Mouse (Mus musculus) lung, embryonic 15.5 days (tissue): ENCODE data around the gene Igsf8. TPM values are rescaled to one million over a fixed set of nuclear protein-coding genes. Genes with fewer than 3 reads are reported as not detected.

ENCODE experiments used
- ATAC-seq: fragments of 200-750 bp; cut with Nextera tagmentation; 2 replicates; pipeline ENCODE4 v1.8.0; 2017; ENCODE audit warnings: moderate number of reproducible peaks, borderline replicate concordance; ENCODE audit not compliant: low FRiP score, low TSS enrichment; ENCODE audit errors: extremely low read depth
- H3K27ac ChIP-seq: fragments of 300-500 bp; sonication (generic); 2 replicates; pipeline ENCODE4 v1.5.1; 2015; ENCODE audit warnings: moderate library complexity, mild to moderate bottlenecking, inconsistent platforms
- H3K27me3 ChIP-seq: fragments of 300-500 bp; sonication (generic); 2 replicates; pipeline ENCODE4 v1.6.1; 2015; ENCODE audit warnings: inconsistent platforms
- H3K36me3 ChIP-seq: fragments of 300-500 bp; sonication (generic); 2 replicates; pipeline ENCODE4 v1.6.1; 2015; ENCODE audit warnings: inconsistent platforms
- H3K4me1 ChIP-seq: fragments of 300-500 bp; sonication (generic); 2 replicates; pipeline ENCODE4 v1.6.1; 2015; ENCODE audit warnings: inconsistent platforms
- H3K4me2 ChIP-seq: fragments of 300-500 bp; sonication (generic); 2 replicates; pipeline ENCODE4 v1.6.1; 2015; ENCODE audit warnings: inconsistent platforms, mild to moderate bottlenecking, moderate library complexity
- H3K4me3 ChIP-seq: fragments of 300-500 bp; sonication (generic); 2 replicates; pipeline ENCODE4 v1.5.1; 2015; ENCODE audit warnings: mild to moderate bottlenecking, inconsistent platforms
- H3K9ac ChIP-seq: fragments of 300-500 bp; sonication (generic); 2 replicates; pipeline ENCODE4 v1.6.1; 2015; ENCODE audit warnings: inconsistent platforms
- H3K9me3 ChIP-seq: fragments of 300-500 bp; sonication (generic); 2 replicates; pipeline ENCODE4 v1.6.1; 2016; ENCODE audit warnings: inconsistent platforms
- WGBS: fragments of 180-500 bp; shearing (Covaris S2); methylation state at CpG from one replicate; pipeline ENCODE4 v1.1.7; 2015; 5-methylcytosine and 5-hydroxymethylcytosine counted together
- polyA plus RNA-seq: library from polyadenylated mRNA; unstranded; fragments of >200 nt; fragmentation: Nextera tagmentation; extraction: Ambion mirVana; gene quantifications from 2 replicates; pipeline ENCODE4 v1.2.1, GENCODE M21; 2015

Igsf8 gene
- polyA plus RNA-seq, 1 experiment from 2014 or later: 46.2 TPM

DNA sequence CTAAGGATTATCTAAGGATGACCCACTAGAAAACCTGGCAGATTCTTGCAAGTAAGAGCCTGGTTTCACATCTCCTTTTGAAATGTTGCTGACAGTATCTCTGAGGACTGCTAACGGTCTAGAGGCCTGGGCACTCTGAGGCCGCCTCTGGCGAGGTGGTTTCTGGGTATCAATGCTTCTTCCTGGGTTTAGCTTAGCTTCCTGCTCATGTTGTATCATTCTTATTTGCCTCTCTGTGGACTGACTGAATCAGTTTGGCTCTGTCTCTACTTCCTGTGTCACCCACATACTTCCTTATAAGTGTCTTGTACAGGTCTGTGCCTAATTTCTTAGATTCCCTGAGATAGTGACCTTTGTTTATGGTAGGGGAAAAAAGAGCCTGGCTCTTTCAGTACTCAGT, 15.7 kb downstream of the Igsf8 start:
- WGBS: 58% methylated on average over 3 of the region's 3 CpGs

GRCm38 (mm10) chr1:172278328-172278727, 16.9 kb downstream of the Igsf8 start:
- Histone ChIP-seq H3K4me2 (no peak overlapping the region), H3K9ac (no peak overlapping the region), H3K27me3 (no peaks in the 10 kb centered on the region), H3K9me3 (no peaks in the 10 kb centered on the region), H3K4me3 (no peak overlapping the region), H3K4me1 (peaks cover 4% of the 10 kb centered on the region; the same call in 1 of the 2 replicates), H3K36me3 (no peaks in the 10 kb centered on the region), H3K27ac (no peak overlapping the region)
- WGBS: 80% methylated on average over 13 of the region's 13 CpGs
- no peak for ATAC-seq

More for the DNA sequence above, 15.7 kb downstream of the Igsf8 start:
- Histone ChIP-seq H3K4me1 (peaks cover 4% of the 10 kb centered on the region; the same call in 1 of the 2 replicates), H3K9ac (no peak overlapping the region), H3K9me3 (no peaks in the 10 kb centered on the region), H3K4me3 (no peak overlapping the region), H3K27ac (no peak overlapping the region), H3K36me3 (no peaks in the 10 kb centered on the region), H3K27me3 (no peaks in the 10 kb centered on the region), H3K4me2 (no peak overlapping the region)
- ATAC-seq: no peak

DNA sequence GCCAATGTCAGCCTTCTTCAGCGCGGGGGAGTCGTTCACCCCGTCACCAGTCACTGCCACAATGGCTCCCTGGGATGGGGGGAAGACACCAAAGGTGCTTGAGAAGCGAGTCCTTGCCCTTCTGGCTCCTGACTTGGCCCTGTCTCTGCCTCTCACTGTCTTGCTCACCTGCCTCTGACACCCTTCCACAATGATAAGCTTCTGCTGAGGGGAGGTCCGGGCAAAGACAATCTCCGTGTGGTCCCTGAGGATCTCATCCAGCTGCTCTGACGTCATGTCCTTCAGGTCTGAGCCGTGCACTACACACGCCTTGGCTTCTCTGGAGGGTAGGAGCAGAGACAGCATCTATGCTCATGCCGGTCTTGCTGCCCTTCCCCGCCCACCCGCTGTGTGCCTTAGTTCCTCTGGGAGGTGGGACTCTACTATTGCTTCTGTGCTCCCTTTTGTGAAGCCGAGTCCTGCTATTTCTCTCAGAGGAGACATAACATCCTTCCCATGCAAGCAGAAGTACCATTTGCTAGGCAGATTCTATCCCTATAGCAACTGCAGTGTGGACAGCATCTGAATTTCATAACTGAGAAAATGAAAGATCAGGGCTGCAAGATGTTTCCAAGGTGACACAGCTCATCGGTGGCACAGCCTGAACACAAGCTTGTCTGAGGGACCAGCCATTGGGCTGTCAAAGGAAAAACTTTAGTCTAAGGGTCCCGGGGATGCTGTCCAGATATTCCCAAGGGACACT, 18.5 kb downstream of the Igsf8 start:
- no peaks in the 10 kb centered on the region for H3K36me3 ChIP-seq
- H3K4me2 ChIP-seq: no peak overlapping the region
- peaks cover 4% of the 10 kb centered on the region; the same call in 1 of the 2 replicates for H3K4me1 ChIP-seq
- no peaks in the 10 kb centered on the region for H3K27me3 ChIP-seq
- no peak overlapping the region for H3K9ac ChIP-seq
- H3K4me3 ChIP-seq: no peak overlapping the region
- no peak overlapping the region for H3K27ac ChIP-seq
- no peak for ATAC-seq
- H3K9me3 ChIP-seq: no peaks in the 10 kb centered on the region
- WGBS: 74% methylated on average over 16 of the region's 16 CpGs

- no peak overlapping the region for H3K27ac ChIP-seq
- no peaks in the 10 kb centered on the region for H3K9me3 ChIP-seq
- H3K4me2 ChIP-seq: no peak overlapping the region
- no peaks in the 10 kb centered on the region for H3K27me3 ChIP-seq
- ATAC-seq: peak; percentile 68; the same call in 1 of the 2 replicates
- 60% methylated on average over 10 of the region's 10 CpGs for WGBS
- no peak overlapping the region for H3K4me3 ChIP-seq
- peaks cover 4% of the 10 kb centered on the region; the same call in 1 of the 2 replicates for H3K4me1 ChIP-seq
- H3K9ac ChIP-seq: no peak overlapping the region
- no peaks in the 10 kb centered on the region for H3K36me3 ChIP-seq
Measured at GRCm38 (mm10) chr1:172281522-172282254, 20.2 kb downstream of the Igsf8 start.

GRCm38 (mm10) chr1:172283073-172283472, 21.6 kb downstream of the Igsf8 start:
- no peaks in the 10 kb centered on the region for H3K9me3 ChIP-seq
- H3K4me2 ChIP-seq: no peak overlapping the region
- H3K4me3 ChIP-seq: no peak overlapping the region
- H3K27me3 ChIP-seq: no peaks in the 10 kb centered on the region
- H3K36me3 ChIP-seq: no peaks in the 10 kb centered on the region
- H3K9ac ChIP-seq: no peak overlapping the region
- peaks cover 4% of the 10 kb centered on the region; the same call in 1 of the 2 replicates for H3K4me1 ChIP-seq
- 93% methylated on average over 6 of the region's 6 CpGs for WGBS
- H3K27ac ChIP-seq: no peak overlapping the region
- no peak for ATAC-seq

DNA sequence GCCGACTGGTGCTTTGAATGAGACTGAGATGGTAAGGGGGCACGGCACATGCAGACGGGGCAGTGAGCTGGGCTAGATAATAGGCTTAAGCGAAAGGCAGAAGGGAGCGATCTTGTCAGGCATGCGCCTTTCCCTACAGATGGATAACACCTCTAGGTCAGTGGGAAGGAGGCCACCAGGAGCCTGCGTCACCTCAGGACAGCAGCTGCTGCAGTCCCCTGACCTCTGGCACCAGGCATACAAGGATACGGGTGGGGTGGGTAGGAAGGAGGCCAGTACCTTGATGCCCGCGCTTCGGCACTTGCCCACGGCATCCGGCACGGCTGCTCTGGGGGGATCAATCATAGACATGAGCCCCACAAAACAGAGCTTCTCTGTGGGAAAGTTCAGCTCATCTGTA, 22.8 kb downstream of the Igsf8 start:
- no peak overlapping the region for H3K4me2 ChIP-seq
- H3K9me3 ChIP-seq: no peaks in the 10 kb centered on the region
- peaks cover 4% of the 10 kb centered on the region; the same call in 1 of the 2 replicates for H3K4me1 ChIP-seq
- H3K27ac ChIP-seq: no peak overlapping the region
- no peak overlapping the region for H3K4me3 ChIP-seq
- ATAC-seq: no peak
- no peaks in the 10 kb centered on the region for H3K27me3 ChIP-seq
- no peaks in the 10 kb centered on the region for H3K36me3 ChIP-seq
- 88% methylated on average over 14 of the region's 14 CpGs for WGBS
- H3K9ac ChIP-seq: no peak overlapping the region

DNA sequence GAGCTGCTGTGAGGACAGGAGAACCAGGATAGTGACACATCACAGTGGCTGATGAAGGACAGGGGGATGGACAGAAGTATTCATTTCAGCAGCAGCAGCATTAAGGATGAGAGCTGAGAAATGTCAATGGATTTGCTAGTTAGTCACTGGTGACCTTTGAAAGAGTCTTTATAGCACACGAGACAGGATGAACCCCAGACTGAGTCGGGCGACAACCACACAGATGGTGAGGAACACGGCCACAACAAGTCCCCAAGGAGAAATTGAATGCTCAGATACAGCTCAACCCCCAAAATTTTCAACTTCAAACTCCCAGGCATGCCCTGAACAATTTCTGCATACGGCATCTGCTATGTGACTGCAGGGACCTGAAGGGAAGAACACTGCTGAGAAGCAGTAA, 25.3 kb downstream of the Igsf8 start:
- 82% methylated on average over 5 of the region's 5 CpGs for WGBS
- no peaks in the 10 kb centered on the region for H3K9me3 ChIP-seq
- H3K4me1 ChIP-seq: peaks cover 3% of the 10 kb centered on the region; the same call in 1 of the 2 replicates
- no peak overlapping the region for H3K27ac ChIP-seq
- no peaks in the 10 kb centered on the region for H3K27me3 ChIP-seq
- H3K4me2 ChIP-seq: no peak overlapping the region
- ATAC-seq: no peak
- H3K36me3 ChIP-seq: no peaks in the 10 kb centered on the region
- no peak overlapping the region for H3K9ac ChIP-seq
- no peak overlapping the region for H3K4me3 ChIP-seq

DNA sequence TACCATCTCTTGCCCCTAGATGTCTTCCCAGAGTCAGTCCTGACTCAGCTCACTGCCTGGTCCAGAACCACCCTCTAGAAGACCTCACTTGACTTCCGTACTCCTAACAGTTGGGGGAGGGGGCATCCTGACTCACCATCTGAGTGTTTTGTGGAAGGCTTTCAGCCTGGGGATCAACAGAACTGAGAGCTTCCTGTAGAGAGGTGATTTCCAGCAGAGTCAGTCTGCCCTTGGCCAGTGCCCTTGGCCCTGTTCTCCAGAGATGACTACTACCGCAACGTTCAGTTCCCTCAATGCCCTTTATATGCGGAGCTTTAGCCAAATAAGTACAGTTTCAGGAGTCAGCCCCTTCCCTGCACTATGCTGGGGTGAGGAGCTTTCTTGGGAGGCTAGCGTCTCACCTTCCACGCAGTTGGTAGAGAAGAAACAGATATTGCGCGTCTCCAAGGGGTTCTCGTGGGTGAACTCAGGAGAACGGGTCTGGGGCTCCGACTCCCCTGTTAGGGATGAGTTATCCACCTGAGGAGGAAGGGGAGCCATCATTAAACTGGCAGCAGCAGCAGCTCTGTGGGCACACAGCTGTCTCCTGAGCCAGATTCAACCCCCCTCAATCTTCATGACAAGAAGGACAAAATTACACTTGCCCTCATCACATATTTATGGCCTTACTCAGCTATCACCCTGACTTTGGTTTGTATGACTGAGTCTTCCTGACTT, 27.6 kb downstream of the Igsf8 start:
- no peak overlapping the region for H3K4me2 ChIP-seq
- ATAC-seq: no peak
- H3K4me1 ChIP-seq: no peaks in the 10 kb centered on the region
- no peak overlapping the region for H3K4me3 ChIP-seq
- H3K27ac ChIP-seq: no peak overlapping the region
- 88% methylated on average over 11 of the region's 11 CpGs for WGBS
- H3K27me3 ChIP-seq: no peaks in the 10 kb centered on the region
- no peaks in the 10 kb centered on the region for H3K9me3 ChIP-seq
- no peak overlapping the region for H3K9ac ChIP-seq
- no peaks in the 10 kb centered on the region for H3K36me3 ChIP-seq

- H3K4me1 ChIP-seq: no peaks in the 10 kb centered on the region
- no peak overlapping the region for H3K4me2 ChIP-seq
- no peak overlapping the region for H3K9ac ChIP-seq
- no peak overlapping the region for H3K27ac ChIP-seq
- H3K9me3 ChIP-seq: no peaks in the 10 kb centered on the region
- ATAC-seq: no peak
- no peaks in the 10 kb centered on the region for H3K27me3 ChIP-seq
- H3K4me3 ChIP-seq: no peak overlapping the region
- no peaks in the 10 kb centered on the region for H3K36me3 ChIP-seq
- WGBS: 68% methylated on average over 3 of the region's 3 CpGs
Measured at GRCm38 (mm10) chr1:172289617-172289946, 28.1 kb downstream of the Igsf8 start.

DNA sequence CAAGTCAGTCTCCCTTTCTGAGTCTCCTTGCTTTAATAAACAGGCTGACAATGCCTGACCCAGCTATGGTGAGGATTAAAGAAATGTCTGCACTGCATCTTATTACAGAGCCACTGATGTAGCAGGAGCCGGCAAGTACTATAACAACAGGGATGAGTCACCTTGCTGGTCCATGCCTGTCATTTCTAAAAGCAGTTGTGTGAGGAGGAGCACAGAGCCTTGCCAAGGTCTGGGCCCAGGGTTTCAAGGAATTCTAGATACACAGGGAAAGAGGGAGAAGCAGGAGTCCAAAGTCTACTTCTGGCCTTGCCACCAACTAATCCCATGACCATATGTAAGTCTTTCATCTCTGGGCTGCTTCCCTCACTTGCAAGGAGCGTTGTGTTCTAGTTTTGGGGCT, 31.4 kb downstream of the Igsf8 start:
- no peak overlapping the region for H3K9ac ChIP-seq
- no peak overlapping the region for H3K27ac ChIP-seq
- 78% methylated on average over 2 of the region's 2 CpGs for WGBS
- H3K4me1 ChIP-seq: peaks cover 30% of the 10 kb centered on the region
- no peak overlapping the region for H3K4me3 ChIP-seq
- no peaks in the 10 kb centered on the region for H3K27me3 ChIP-seq
- ATAC-seq: no peak
- no peaks in the 10 kb centered on the region for H3K9me3 ChIP-seq
- H3K36me3 ChIP-seq: no peaks in the 10 kb centered on the region
- no peak overlapping the region for H3K4me2 ChIP-seq

GRCm38 (mm10) chr1:172293449-172293848, 32.0 kb downstream of the Igsf8 start:
- H3K27me3 ChIP-seq: no peaks in the 10 kb centered on the region
- H3K9ac ChIP-seq: no peak overlapping the region
- ATAC-seq: no peak
- no peaks in the 10 kb centered on the region for H3K36me3 ChIP-seq
- H3K4me2 ChIP-seq: no peak overlapping the region
- H3K4me1 ChIP-seq: peaks cover 33% of the 10 kb centered on the region
- no peak overlapping the region for H3K4me3 ChIP-seq
- WGBS: 89% methylated on average over 11 of the region's 11 CpGs
- H3K9me3 ChIP-seq: no peaks in the 10 kb centered on the region
- H3K27ac ChIP-seq: no peak overlapping the region
